10 mouse cellular contexts compared by ENCODE assay signal in the genomic region with DNA sequence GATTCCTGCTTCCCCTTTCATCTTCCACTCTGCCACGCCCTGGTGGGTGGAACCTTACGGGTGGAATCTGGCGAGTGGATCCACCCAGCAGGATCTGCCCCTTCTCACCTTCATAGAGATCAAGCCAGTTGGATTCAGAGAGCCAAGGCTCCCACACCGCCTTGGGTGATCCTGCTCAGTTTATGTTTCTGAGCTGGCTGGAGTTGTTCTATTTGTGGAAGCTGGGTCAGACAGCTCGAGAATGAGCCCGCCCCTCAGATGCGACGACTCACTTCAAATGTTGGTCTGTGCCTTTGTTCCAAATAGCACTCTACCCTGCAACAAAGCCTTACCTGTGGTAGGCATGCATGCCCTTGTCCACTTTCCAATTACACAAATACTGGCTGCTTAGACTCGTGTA. TPM values are rescaled to one million over a fixed set of nuclear protein-coding genes. Genes with fewer than 3 reads are reported as not detected.
DNase-seq lines count a peak whose midpoint lies in the region; ATAC-seq lines count a peak whose summit lies in the region.
"Had no signal": no experiment of that assay in that cellular context is flagged by ENCODE, and none has a peak within 500 bp of the region (broad histone marks: within the 10 kb centered on the region; RNA-seq: fewer than 3 reads in every experiment).

No protein-coding gene starts in this region.

- ATAC-seq in neural tube, embryonic 11.5 days (ENCODE audit: insufficient read depth, low FRiP score, low TSS enrichment): no peak
- ATAC-seq in hindbrain, embryonic 16.5 days: no peak

- WGBS in neural tube, embryonic 11.5 days: 59% methylated on average over 9 of the region's 9 CpGs
- 38% methylated on average over 9 of the region's 9 CpGs for WGBS in hindbrain, embryonic 16.5 days

- H3K4me3 ChIP-seq in neural tube, embryonic 11.5 days (ENCODE audit: low read depth, low read length): peak overlapping the region; percentile 73
- H3K4me3 ChIP-seq in hindbrain, embryonic 16.5 days (ENCODE audit: low read length): peak overlapping the region; percentile 96

- peak overlapping the region; percentile 49; the same call in 1 of the 2 replicates for H3K27ac ChIP-seq in neural tube, embryonic 11.5 days (ENCODE audit: low read depth, low read length)
- H3K27ac ChIP-seq in hindbrain, embryonic 16.5 days (ENCODE audit: low read depth, low read length): peak overlapping the region; percentile 55; the same call in 1 of the 2 replicates
- H3K27ac ChIP-seq: macrophage had no signal

- no peaks in the 10 kb centered on the region for H3K9me3 ChIP-seq in neural tube, embryonic 11.5 days (ENCODE audit: control insufficient read depth, low read length)
- H3K9me3 ChIP-seq in hindbrain, embryonic 16.5 days (ENCODE audit: control insufficient read depth, low read length): no peaks in the 10 kb centered on the region

- peak; percentile 36 to 40 for DNase-seq in cerebellum, postnatal 25 days
- DNase-seq in cerebellum, adult 11-12 months: no peak
- no peak for DNase-seq in neural tube, embryonic 11.5 days (ENCODE audit: low spot score)
- no peak for DNase-seq in neural tube, embryonic 10.5 days (ENCODE audit: extremely low spot score, low spot score)
- DNase-seq in urinary bladder, postnatal 36 days (ENCODE audit: low spot score in 2 of 2): no peak
- DNase-seq in spleen, postnatal 36 days (ENCODE audit: low spot score in 2 of 2): no peak
- no peak for DNase-seq in adrenal gland, postnatal 36 days
- DNase-seq: kidney, postnatal 4 days had no signal

- peak overlapping the region; percentile 97 for H3K4me2 ChIP-seq in neural tube, embryonic 11.5 days (ENCODE audit: low read depth)
- H3K4me2 ChIP-seq in hindbrain, embryonic 16.5 days (ENCODE audit: low read length): peak overlapping the region; percentile 89

- peaks cover 19% of the 10 kb centered on the region for H3K4me1 ChIP-seq in neural tube, embryonic 11.5 days (ENCODE audit: control insufficient read depth, insufficient read depth, low read length)
- peaks cover 39% of the 10 kb centered on the region for H3K4me1 ChIP-seq in hindbrain, embryonic 16.5 days (ENCODE audit: control insufficient read depth, insufficient read depth, low read depth, low read length)

- peaks cover 20% of the 10 kb centered on the region for H3K27me3 ChIP-seq in neural tube, embryonic 11.5 days (ENCODE audit: control insufficient read depth, insufficient read depth, low read length)
- H3K27me3 ChIP-seq in hindbrain, embryonic 16.5 days (replicated peaks; ENCODE audit: control insufficient read depth, insufficient read depth, low read length): no peaks in the 10 kb centered on the region

- no peaks in the 10 kb centered on the region for H3K36me3 ChIP-seq in neural tube, embryonic 11.5 days (ENCODE audit: control insufficient read depth, insufficient read depth, low read length)
- no peaks in the 10 kb centered on the region for H3K36me3 ChIP-seq in hindbrain, embryonic 16.5 days (ENCODE audit: control insufficient read depth, insufficient read depth, low read length)

- peak overlapping the region; percentile 35; the same call in 1 of the 2 replicates for H3K9ac ChIP-seq in neural tube, embryonic 11.5 days (ENCODE audit: low read length)
- peak overlapping the region; percentile 97 for H3K9ac ChIP-seq in hindbrain, embryonic 16.5 days (ENCODE audit: low read depth, low read length)

RNA-seq across cellular contexts. Expression of gene Map6, which starts 4.4 kb away (rescaled TPM):
- polyA plus RNA-seq in neural tube, embryonic 11.5 days (2014; fragmentation: Nextera tagmentation; extraction: Ambion mirVana): 46.7 and 57.0 TPM in 2 replicates
- polyA plus RNA-seq in hindbrain, embryonic 16.5 days (2015; fragmentation: Nextera tagmentation; extraction: Ambion mirVana): 127 and 137 TPM in 2 replicates
- 1 to 10 TPM; 7.6 to 7.9 TPM for total RNA-seq in adrenal gland, postnatal 36 days (2021)

RNA-seq across cellular contexts. Expression of gene Mogat2, which starts 33.2 kb away (rescaled TPM):
- 10.1 and 10.3 TPM in 2 replicates for polyA plus RNA-seq in neural tube, embryonic 11.5 days (2014; fragmentation: Nextera tagmentation; extraction: Ambion mirVana)
- polyA plus RNA-seq in hindbrain, embryonic 16.5 days (2015; fragmentation: Nextera tagmentation; extraction: Ambion mirVana): 0.80 and 1.3 TPM in 2 replicates
- 1 to 10 TPM in 1 of 2 experiments, under 1 TPM in 1; 0.16 to 1.5 TPM for total RNA-seq in adrenal gland, postnatal 36 days (2021)

Comparison
In these comparisons a context has a peak if more than half of its experiments do, and no peak if none do; other contexts are left out.
1. DNase-seq: peak in cerebellum, postnatal 25 days (2 of 2); none in cerebellum, adult 11-12 months (single experiment), neural tube, embryonic 11.5 days (single experiment), neural tube, embryonic 10.5 days (single experiment), urinary bladder, postnatal 36 days (0 of 2), spleen, postnatal 36 days (0 of 2) and adrenal gland, postnatal 36 days (0 of 2).